Mouse (Mus musculus): ENCODE data around the gene Chrna5. TPM values are rescaled to one million over a fixed set of nuclear protein-coding genes. Genes with fewer than 3 reads are reported as not detected.
A peak's percentile ranks its signal among the peaks of the same experiment; 100 is the strongest.

The Chrna5 gene
- total and polyA plus RNA-seq, 3 experiments, result not detected

GRCm38 (mm10) chr9:54995645-54996044, 15.0 kb downstream of the Chrna5 start:
- H3K4me1 ChIP-seq (ENCODE audit: control insufficient read depth in 1 of 2, insufficient read depth in 2 of 2, low read length in 2 of 2), result peaks cover 0 to 4% of the 10 kb centered on the region in 2 experiments; a peak in 2 of 4 replicates
- H3K27me3 ChIP-seq (ENCODE audit: control insufficient read depth in 1 of 2, insufficient read depth in 2 of 2, low read length in 2 of 2), result peaks cover 3% of the 10 kb centered on the region in 2 experiments
- peak; percentile 46 for DNase-seq (ENCODE audit: low read depth, low spot score)
- TF ChIP-seq POLR2AphosphoS2 (IDR thresholded peaks at IDR 0.05; ENCODE audit: low read length) (no peak), NRF1 (IDR thresholded peaks at IDR 0.05; ENCODE audit: insufficient read depth, low read depth, low read length, poor library complexity, severe bottlenecking) (no peak), TCF12 (IDR thresholded peaks at IDR 0.05; ENCODE audit: low read depth, low read length) (peak; percentile 82), EP300 (IDR thresholded peaks at IDR 0.05; ENCODE audit: low read depth in 1 of 2, low read length in 2 of 2) (peak; percentile 61 to 76), GATA1 (IDR thresholded peaks at IDR 0.05; ENCODE audit: low read depth, low read length) (peak; percentile 72), RCOR1 (IDR thresholded peaks at IDR 0.05; ENCODE audit: low read depth, low read length) (peak; percentile 72), TAL1 (IDR thresholded peaks at IDR 0.05; ENCODE audit: low read length) (peak; percentile 47)
- 0 out of 4 replicates have a peak, but pooled peaks cover 0 to 2% of the 10 kb centered on the region in 2 experiments for H3K36me3 ChIP-seq (ENCODE audit: control insufficient read depth in 1 of 2, insufficient read depth in 2 of 2, low read length in 2 of 2)
- no peaks in the 10 kb centered on the region for H3K9me3 ChIP-seq (replicated peaks; ENCODE audit: insufficient read depth, low read length)
- H3K4me3 ChIP-seq (ENCODE audit: control insufficient read depth in 1 of 2, insufficient read depth in 1 of 2, low read depth in 2 of 2, low read length in 2 of 2), result no peak overlapping the region
- no peak overlapping the region for H3K27ac ChIP-seq (ENCODE audit: control insufficient read depth, low read depth, low read length)
- H3K9ac ChIP-seq (ENCODE audit: control insufficient read depth, low read depth, low read length, poor library complexity, severe bottlenecking), result no peak overlapping the region
- H3K79me2 ChIP-seq (ENCODE audit: control insufficient read depth, insufficient read depth, low read length, poor library complexity), result no peaks in the 10 kb centered on the region

DNA sequence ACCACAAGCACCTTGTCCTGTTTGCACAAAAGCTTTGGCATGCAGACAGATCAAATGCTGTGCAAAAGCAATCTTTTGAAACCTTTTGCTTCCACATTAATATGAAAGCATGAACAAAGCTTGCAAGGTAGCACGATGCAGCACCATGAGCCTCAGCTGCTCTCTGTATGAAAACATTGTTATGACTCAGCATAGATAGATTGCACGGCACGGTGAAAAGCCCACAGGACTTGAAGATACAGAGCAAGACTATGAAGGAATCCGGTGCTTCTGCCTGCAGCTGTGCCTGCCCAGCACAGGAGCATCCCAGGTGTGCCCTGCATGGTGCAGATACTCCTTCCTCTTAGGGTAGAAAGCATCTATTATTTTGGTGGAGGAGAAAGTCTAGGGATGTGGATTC, 22.9 kb downstream of the Chrna5 start:
- DNase-seq (ENCODE audit: low read depth, low spot score), result no peak
- H3K27me3 ChIP-seq (ENCODE audit: control insufficient read depth in 1 of 2, insufficient read depth in 2 of 2, low read length in 2 of 2), result peaks cover 10 to 24% of the 10 kb centered on the region in 2 experiments
- no peaks in the 10 kb centered on the region for H3K9me3 ChIP-seq (replicated peaks; ENCODE audit: insufficient read depth, low read length)
- H3K36me3 ChIP-seq (ENCODE audit: control insufficient read depth in 1 of 2, insufficient read depth in 2 of 2, low read length in 2 of 2), result no peaks in the 10 kb centered on the region
- no peak overlapping the region for H3K9ac ChIP-seq (ENCODE audit: control insufficient read depth, low read depth, low read length, poor library complexity, severe bottlenecking)
- no peak overlapping the region for H3K4me3 ChIP-seq (ENCODE audit: control insufficient read depth in 1 of 2, insufficient read depth in 1 of 2, low read depth in 2 of 2, low read length in 2 of 2)
- no peaks in the 10 kb centered on the region for H3K4me1 ChIP-seq (ENCODE audit: control insufficient read depth in 1 of 2, insufficient read depth in 2 of 2, low read length in 2 of 2)
- H3K79me2 ChIP-seq (ENCODE audit: control insufficient read depth, insufficient read depth, low read length, poor library complexity), result no peaks in the 10 kb centered on the region
- TF ChIP-seq MAX (IDR thresholded peaks at IDR 0.05; ENCODE audit: low read length) (no peak), KAT2A (conservative IDR thresholded peaks at IDR 0.05; ENCODE audit: low read depth, low read length) (no peak)
- no peak overlapping the region for H3K27ac ChIP-seq (ENCODE audit: control insufficient read depth, low read depth, low read length)

DNA sequence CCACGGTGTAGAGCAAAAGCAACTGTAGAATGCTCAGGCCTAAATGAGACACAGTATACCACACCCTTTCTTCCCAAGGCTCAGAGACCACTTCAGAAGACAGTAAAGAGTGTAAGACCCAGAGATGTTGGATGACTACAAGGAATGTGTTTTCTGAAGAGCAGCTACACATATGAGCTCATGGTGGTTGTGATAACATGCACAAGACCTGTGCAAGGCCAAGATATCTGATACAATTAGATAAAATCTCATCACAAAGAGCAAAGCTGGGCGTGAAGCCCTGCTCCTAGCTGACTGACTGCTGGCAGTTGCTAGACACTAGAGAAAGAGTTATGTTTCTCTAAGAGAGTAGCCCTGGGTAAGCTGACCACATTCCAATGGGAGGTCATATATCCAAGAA, 29.0 kb downstream of the Chrna5 start:
- Histone ChIP-seq H3K27me3 (ENCODE audit: control insufficient read depth in 1 of 2, insufficient read depth in 2 of 2, low read length in 2 of 2) (peaks cover 8 to 16% of the 10 kb centered on the region in 2 experiments), H3K4me3 (ENCODE audit: control insufficient read depth in 1 of 2, insufficient read depth in 1 of 2, low read depth in 2 of 2, low read length in 2 of 2) (no peak overlapping the region), H3K9ac (ENCODE audit: control insufficient read depth, low read depth, low read length, poor library complexity, severe bottlenecking) (no peak overlapping the region), H3K27ac (ENCODE audit: control insufficient read depth, low read depth, low read length) (no peak overlapping the region), H3K79me2 (ENCODE audit: control insufficient read depth, insufficient read depth, low read length, poor library complexity) (no peaks in the 10 kb centered on the region), H3K36me3 (ENCODE audit: control insufficient read depth in 1 of 2, insufficient read depth in 2 of 2, low read length in 2 of 2) (no peaks in the 10 kb centered on the region), H3K9me3 (replicated peaks; ENCODE audit: insufficient read depth, low read length) (no peaks in the 10 kb centered on the region), H3K4me1 (ENCODE audit: control insufficient read depth in 1 of 2, insufficient read depth in 2 of 2, low read length in 2 of 2) (no peaks in the 10 kb centered on the region)
- TF ChIP-seq MAX (IDR thresholded peaks at IDR 0.05; ENCODE audit: low read length), result no peak
- TF ChIP-seq USF2 (IDR thresholded peaks at IDR 0.05; ENCODE audit: borderline replicate concordance in 1 of 2, insufficient read depth in 1 of 2, low read depth in 1 of 2, low read length in 2 of 2), result no peak
- TF ChIP-seq MXI1 (IDR thresholded peaks at IDR 0.05; ENCODE audit: low read depth, low read length), result no peak
- no peak for TF ChIP-seq TAL1 (IDR thresholded peaks at IDR 0.05; ENCODE audit: low read length)
- no peak for TF ChIP-seq MAFK (IDR thresholded peaks at IDR 0.05; ENCODE audit: borderline replicate concordance, low read depth, low read length)
- TF ChIP-seq MEF2A (IDR thresholded peaks at IDR 0.05; ENCODE audit: extremely low read depth, insufficient replicate concordance, low read depth, low read length, poor library complexity, severe bottlenecking), result no peak
- no peak for TF ChIP-seq RAD21 (IDR thresholded peaks at IDR 0.05; ENCODE audit: low read depth, low read length)
- no peak for TF ChIP-seq NRF1 (IDR thresholded peaks at IDR 0.05; ENCODE audit: insufficient read depth, low read depth, low read length, poor library complexity, severe bottlenecking)
- no peak for TF ChIP-seq CHD1 (IDR thresholded peaks at IDR 0.05; ENCODE audit: low read depth, low read length)
- no peak for TF ChIP-seq E2F4 (IDR thresholded peaks at IDR 0.05; ENCODE audit: borderline replicate concordance, low read depth, low read length)
- no peak for TF ChIP-seq GABPA (IDR thresholded peaks at IDR 0.05; ENCODE audit: low read depth, low read length)
- no peak for TF ChIP-seq TBP (IDR thresholded peaks at IDR 0.05; ENCODE audit: low read depth, low read length)
- TF ChIP-seq RCOR1 (IDR thresholded peaks at IDR 0.05; ENCODE audit: low read depth, low read length), result no peak
- no peak for TF ChIP-seq SIN3A (IDR thresholded peaks at IDR 0.05; ENCODE audit: low read length)
- no peak for TF ChIP-seq MYB (IDR thresholded peaks at IDR 0.05; ENCODE audit: low read depth, low read length)
- TF ChIP-seq GATA1 (IDR thresholded peaks at IDR 0.05; ENCODE audit: low read depth, low read length), result no peak
- no peak for TF ChIP-seq BHLHE40 (IDR thresholded peaks at IDR 0.05; ENCODE audit: borderline replicate concordance, low read depth, low read length)
- TF ChIP-seq MYC (IDR thresholded peaks at IDR 0.05; ENCODE audit: low read depth, low read length), result no peak
- no peak for TF ChIP-seq ZKSCAN1 (IDR thresholded peaks at IDR 0.05; ENCODE audit: low read depth, low read length)
- no peak for DNase-seq (ENCODE audit: low read depth, low spot score)
